Mouse (Mus musculus) megakaryocyte, adult 5-6 weeks (primary cell): ENCODE results near the gene Psmd1. TPM values are rescaled to one million over a fixed set of nuclear protein-coding genes. Genes with fewer than 3 reads are reported as not detected.
A peak's percentile ranks its signal among the peaks of the same experiment; 100 is the strongest.

Experiments used
- ATAC-seq: 2 replicates; pipeline ENCODE4 v1.8.0; 2016; ENCODE audit warnings: mild to moderate bottlenecking, inconsistent platforms; ENCODE audit not compliant: poor library complexity, severe bottlenecking
- total RNA-seq, 2 experiments: library from RNA; stranded (forward) in 1 of 2; stranded (reverse) in 1 of 2; fragments of 153-499, 151-499 nt in 1 of 2; fragments of 221-1000, 200-1000 nt in 1 of 2; gene quantifications; 2 replicates each; pipeline versions ENCODE4 v1.2.3 to v1.2.4; 2015 to 2017

Psmd1 gene
- total RNA-seq, 2 experiments from 2014 or later, result 58.4 to 89.5 TPM

DNA sequence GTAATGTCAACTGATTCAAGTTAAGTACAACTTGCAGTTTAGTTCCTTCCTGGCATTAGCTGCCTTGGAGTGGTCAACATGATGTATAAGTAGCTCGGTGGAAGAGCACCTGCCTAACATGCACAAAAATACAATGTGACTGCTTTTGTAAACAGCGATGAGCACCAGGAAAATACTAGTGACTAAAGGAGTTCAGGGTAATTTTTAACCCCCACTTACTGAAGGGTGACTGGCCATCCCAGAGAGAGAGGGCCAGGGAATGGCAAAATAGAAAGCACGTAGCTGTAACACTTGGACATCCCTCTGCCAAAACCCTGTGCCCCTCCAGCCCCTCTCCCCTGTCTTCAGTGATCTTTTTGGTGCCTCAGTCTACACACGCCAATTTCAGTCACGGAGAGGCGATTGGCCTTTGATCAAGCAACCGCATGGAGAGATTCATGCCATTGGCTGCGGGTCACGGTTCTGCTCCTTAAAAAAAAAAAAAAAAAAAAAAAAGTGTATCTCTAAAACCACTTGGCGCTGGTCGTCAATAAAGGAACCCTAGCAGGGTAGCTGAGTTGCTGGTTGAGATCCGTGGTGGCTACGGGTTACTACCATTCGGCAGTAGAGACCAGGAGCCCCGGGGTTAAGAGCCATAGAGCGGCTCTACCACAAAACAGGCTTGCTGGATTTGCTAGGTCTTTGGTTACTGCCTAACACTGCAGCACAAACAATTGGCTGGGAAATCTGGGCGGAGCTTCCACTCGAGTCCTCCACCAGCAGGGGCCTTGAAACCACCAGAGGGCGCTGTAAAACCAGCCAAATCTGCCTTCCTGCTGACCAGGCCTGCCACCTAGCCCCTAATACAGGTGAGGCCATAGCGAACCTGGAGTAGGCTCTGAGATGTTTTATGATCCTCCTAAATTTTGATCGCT, 5.1 kb upstream of the Psmd1 start:
- ATAC-seq, result peak; percentile 84

- ATAC-seq, result no peak
Observed at GRCm38 (mm10) chr1:86062523-86062922, 1.7 kb upstream of the Psmd1 start.

DNA sequence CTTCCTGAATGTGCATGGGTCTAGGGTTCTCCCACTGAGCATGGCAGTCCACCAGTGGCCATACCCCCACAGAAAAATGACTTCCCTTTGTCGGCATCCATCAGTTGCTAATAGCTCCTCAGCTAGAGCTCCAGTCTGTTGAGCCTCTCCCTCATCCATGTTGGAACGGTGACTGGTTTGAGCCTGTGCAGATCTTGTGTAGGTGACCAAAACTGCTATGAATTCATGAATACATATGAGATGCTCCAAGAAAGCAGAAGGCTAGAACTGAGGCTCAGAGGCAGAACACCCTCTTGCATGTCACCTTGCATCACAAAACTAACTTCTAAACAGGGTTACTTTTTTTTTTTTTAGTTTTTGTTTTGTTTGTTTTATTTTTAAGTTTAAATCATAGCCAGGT, 12.4 kb downstream of the Psmd1 start:
- no peak for ATAC-seq

- no peak for ATAC-seq
Observed at GRCm38 (mm10) chr1:86094413-86094812, 30.2 kb downstream of the Psmd1 start.

DNA sequence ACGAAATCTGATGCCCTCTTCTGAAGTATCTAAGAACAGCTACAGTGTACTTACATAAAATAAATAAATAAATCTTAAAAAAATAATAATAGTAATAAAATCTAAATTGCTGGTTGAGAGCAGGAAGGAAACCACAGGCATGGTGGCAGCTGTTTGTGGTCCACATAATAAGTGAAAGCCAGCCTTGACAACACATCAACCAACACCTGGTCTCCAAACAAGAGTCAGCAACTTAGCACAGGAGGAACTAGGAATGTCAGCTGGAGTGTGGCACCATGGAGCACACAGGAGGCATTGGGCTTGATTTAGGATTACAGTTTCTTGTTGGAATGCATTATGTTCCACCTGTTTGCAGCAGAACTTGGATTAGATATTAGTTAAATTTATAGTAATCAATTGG, 40.9 kb downstream of the Psmd1 start:
- no peak for ATAC-seq

GRCm38 (mm10) chr1:86111779-86112178, 47.6 kb downstream of the Psmd1 start, which contains the start of gene Htr2b:
TSS of gene Htr2b (minus strand) at chr1:86111970.
- ATAC-seq, result no peak

DNA sequence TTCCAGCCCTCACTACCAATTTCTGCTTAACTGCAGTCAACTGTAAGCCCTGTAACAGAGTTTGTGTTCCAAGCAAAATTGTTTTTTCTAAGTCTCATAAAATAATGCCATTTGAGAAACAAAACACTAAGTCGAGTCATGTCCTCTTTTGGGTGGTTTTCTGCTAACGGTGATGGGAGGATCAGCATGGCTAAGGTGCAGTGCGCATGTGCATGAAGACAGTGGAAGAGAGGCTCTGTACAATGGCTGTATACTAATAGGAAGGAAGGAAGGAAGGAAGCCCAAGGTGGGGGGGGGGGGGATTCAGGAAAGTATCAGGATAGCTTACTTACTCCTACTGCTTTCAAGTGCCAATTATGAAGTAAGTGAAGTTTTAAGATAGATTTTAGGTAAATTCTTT, 50.0 kb downstream of the Psmd1 start:
- no peak for ATAC-seq

DNA sequence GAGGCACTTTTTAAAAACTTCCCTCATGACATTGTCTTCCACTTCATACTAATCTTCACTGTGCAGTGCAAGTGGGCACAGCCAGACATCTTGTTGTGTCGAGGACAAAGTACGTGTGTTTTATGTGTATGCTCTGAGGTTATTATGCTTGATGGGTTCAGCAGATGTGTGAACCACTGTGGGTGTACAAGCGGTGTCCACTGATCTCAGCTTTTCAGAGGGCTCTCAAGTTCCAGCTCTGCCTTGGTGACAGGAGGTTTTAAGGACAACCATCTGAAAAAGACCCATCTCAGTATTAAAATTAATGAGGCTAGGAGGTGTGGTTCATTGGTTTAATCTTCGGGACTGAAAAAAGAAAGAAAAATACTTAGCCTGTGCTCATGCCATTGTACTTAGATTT, 55.4 kb downstream of the Psmd1 start:
- ATAC-seq, result no peak

DNA sequence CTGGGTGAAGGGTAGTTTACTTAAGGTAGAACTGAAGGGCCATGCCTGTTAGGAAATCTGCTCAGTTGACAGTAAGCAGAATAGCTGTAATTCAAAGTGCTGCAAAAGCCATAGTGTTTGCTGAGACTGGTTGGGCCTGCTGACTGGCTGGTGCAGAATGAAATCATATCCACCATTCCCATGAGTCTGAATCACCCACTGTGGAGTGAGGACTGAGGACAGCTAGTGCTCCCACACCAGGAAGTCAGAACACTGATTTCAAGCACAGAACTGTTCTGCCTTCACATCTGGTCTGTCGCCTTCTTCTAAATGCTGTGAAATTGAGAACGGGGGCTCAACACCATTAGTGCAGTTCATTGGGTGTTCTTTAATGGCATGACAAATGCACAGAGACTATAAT, 61.8 kb downstream of the Psmd1 start:
- ATAC-seq, result no peak

- ATAC-seq, result no peak
Observed at GRCm38 (mm10) chr1:86133337-86133736, 69.2 kb downstream of the Psmd1 start, which contains the start of gene Gm21972. TSS of gene Gm21972 (plus strand) at chr1:86133637.

- ATAC-seq, result no peak
Observed at GRCm38 (mm10) chr1:86135315-86135714, 71.1 kb downstream of the Psmd1 start.

DNA sequence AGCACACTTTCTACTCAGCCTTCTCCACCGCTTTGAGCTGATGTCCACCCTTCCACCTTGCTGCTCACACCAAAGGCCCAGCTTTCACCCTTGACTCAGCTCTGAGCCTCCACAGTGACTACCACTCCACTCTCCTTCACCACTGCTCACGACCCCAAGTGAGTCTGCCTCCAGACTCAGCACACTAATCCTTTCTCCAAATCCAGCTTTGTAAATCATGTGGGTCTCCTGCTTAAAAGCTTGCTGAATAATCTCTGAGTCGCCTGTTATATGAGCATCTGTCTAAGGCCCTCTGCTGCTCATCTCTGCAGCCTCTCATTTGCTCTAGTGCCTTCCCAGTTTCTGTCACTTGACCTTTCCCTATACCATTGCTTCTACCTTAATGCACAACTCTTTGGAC, 76.9 kb downstream of the Psmd1 start:
- ATAC-seq, result no peak

DNA sequence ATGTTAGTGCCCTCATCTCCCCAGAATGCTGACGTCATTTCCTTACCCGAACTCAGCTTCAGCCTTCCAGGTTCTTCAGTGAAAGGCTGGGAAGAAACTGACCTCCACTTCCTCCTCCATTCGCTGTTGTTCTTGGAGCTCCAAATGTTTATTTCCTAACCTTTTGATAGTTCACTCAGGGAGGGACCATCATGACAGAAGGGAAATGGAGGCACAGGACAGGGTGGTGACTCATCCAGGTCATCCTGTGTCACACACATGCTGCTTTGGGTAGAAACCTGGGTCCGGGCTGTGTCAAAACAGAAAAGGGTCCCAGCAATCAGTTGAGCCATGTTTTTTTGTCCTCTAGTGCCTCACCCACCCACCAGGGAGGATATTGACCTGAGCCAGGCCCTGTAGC, 79.0 kb downstream of the Psmd1 start:
- no peak for ATAC-seq

- peak; percentile 71 for ATAC-seq
Observed at GRCm38 (mm10) chr1:86144001-86144944, 80.1 kb downstream of the Psmd1 start.

DNA sequence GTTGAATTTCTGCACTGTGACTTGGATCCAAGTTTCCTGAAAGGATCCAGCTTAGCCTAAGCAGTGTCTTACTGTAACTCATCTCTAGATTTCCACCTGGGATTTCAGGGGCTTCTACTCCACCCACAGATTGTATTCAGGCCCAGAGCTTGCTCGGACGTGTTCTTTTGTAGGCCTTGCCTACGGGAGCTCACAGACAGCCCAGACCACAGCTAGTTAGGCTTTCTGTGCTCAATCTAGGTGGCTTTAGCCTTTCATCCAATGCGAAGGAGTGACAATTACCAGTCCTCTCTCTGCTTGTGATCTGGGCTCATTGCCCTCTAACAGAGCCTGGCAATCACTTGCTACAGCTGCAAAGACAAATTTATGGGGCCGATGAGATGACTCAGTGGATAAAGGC, 82.1 kb downstream of the Psmd1 start:
- no peak for ATAC-seq

GRCm38 (mm10) chr1:86147557-86147956, 83.4 kb downstream of the Psmd1 start:
- ATAC-seq, result no peak

- no peak for ATAC-seq
Observed at GRCm38 (mm10) chr1:86148161-86148560, 84.0 kb downstream of the Psmd1 start.

GRCm38 (mm10) chr1:86150929-86151328, 86.7 kb downstream of the Psmd1 start:
- no peak for ATAC-seq

DNA sequence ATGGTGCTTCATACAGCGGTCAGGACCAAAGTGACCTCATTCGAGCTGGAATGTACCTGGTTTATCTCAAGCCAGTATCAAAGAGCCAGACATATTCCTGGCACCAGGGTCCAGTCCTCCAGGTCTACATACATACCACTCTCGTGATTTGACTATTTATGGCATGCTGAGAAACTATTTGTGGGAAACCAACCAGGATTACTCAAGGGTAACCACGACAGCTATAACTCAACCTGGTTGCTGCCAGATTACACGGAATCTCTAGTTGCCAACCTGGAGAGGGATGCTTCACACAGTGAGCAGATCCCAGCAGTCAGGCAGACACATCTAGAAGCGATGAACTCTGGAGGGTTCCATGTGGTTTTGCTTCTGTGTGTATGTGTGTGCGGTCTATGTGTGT, 87.2 kb downstream of the Psmd1 start:
- no peak for ATAC-seq

- ATAC-seq, result no peak
Observed at GRCm38 (mm10) chr1:86152618-86153017, 88.4 kb downstream of the Psmd1 start.

GRCm38 (mm10) chr1:86154133-86154823, 90.1 kb downstream of the Psmd1 start, which contains the start of gene Armc9:
TSS of gene Armc9 (plus strand) at chr1:86154780.
- peak; percentile 100 for ATAC-seq
